Mouse (Mus musculus): ENCODE measurements around the gene Pjvk.

Gene Pjvk

GRCm38 (mm10) chr2:76667200-76667599, 18.9 kb downstream of the Pjvk start:
- ATAC-seq (ENCODE audit: low TSS enrichment), result peak; percentile 41; the same call in 1 of the 2 replicates

GRCm38 (mm10) chr2:76671641-76672040, 23.4 kb downstream of the Pjvk start:
- ATAC-seq (ENCODE audit: low TSS enrichment), result no peak

- no peak for ATAC-seq (ENCODE audit: low TSS enrichment)
These were observed 24.0 kb downstream of the Pjvk start for GRCm38 (mm10) chr2:76672134-76672745.

- ATAC-seq (ENCODE audit: low TSS enrichment), result peak; percentile 81
These were observed 24.7 kb downstream of the Pjvk start, which contains the start of gene Fkbp7 for GRCm38 (mm10) chr2:76672966-76673392. TSS of gene Fkbp7 (minus strand) at chr2:76673116.

- no peak for ATAC-seq (ENCODE audit: low TSS enrichment)
These were observed 25.3 kb downstream of the Pjvk start for GRCm38 (mm10) chr2:76673472-76674081.

GRCm38 (mm10) chr2:76674725-76675427, 26.6 kb downstream of the Pjvk start, which contains the start of gene Plekha3:
TSS of gene Plekha3 (plus strand) at chr2:76675281.
- peak; percentile 87 for ATAC-seq (ENCODE audit: low TSS enrichment)

GRCm38 (mm10) chr2:76675451-76675850, 27.2 kb downstream of the Pjvk start:
- ATAC-seq (ENCODE audit: low TSS enrichment), result peak; percentile 8; the same call in 1 of the 2 replicates

- no peak for ATAC-seq (ENCODE audit: low TSS enrichment)
These were observed 27.7 kb downstream of the Pjvk start for GRCm38 (mm10) chr2:76675949-76676348.

GRCm38 (mm10) chr2:76676401-76677226, 28.3 kb downstream of the Pjvk start:
- no peak for ATAC-seq (ENCODE audit: low TSS enrichment)

GRCm38 (mm10) chr2:76682301-76682700, 34.0 kb downstream of the Pjvk start:
- no peak for ATAC-seq (ENCODE audit: low TSS enrichment)

- peak; percentile 59 for ATAC-seq (ENCODE audit: low TSS enrichment)
These were observed 38.7 kb downstream of the Pjvk start for GRCm38 (mm10) chr2:76686986-76687385.

GRCm38 (mm10) chr2:76687608-76688007, 39.3 kb downstream of the Pjvk start:
- ATAC-seq (ENCODE audit: low TSS enrichment), result no peak

- ATAC-seq (ENCODE audit: low TSS enrichment), result peak; percentile 38; the same call in 1 of the 2 replicates
These were observed 39.9 kb downstream of the Pjvk start for GRCm38 (mm10) chr2:76688162-76688561.

- ATAC-seq (ENCODE audit: low TSS enrichment), result no peak
These were observed 42.3 kb downstream of the Pjvk start for GRCm38 (mm10) chr2:76690436-76691204.

- peak; percentile 81; the same call in 1 of the 2 replicates for ATAC-seq (ENCODE audit: low TSS enrichment)
These were observed 45.5 kb downstream of the Pjvk start for GRCm38 (mm10) chr2:76693765-76694164.

GRCm38 (mm10) chr2:76695290-76695689, 47.0 kb downstream of the Pjvk start:
- ATAC-seq (ENCODE audit: low TSS enrichment), result no peak

GRCm38 (mm10) chr2:76702188-76702587, 53.9 kb downstream of the Pjvk start:
- no peak for ATAC-seq (ENCODE audit: low TSS enrichment)

- ATAC-seq (ENCODE audit: low TSS enrichment), result no peak
These were observed 54.5 kb downstream of the Pjvk start for GRCm38 (mm10) chr2:76702751-76703150.

- ATAC-seq (ENCODE audit: low TSS enrichment), result no peak
These were observed 57.4 kb downstream of the Pjvk start for GRCm38 (mm10) chr2:76705655-76706054.
